In the genomic region with DNA sequence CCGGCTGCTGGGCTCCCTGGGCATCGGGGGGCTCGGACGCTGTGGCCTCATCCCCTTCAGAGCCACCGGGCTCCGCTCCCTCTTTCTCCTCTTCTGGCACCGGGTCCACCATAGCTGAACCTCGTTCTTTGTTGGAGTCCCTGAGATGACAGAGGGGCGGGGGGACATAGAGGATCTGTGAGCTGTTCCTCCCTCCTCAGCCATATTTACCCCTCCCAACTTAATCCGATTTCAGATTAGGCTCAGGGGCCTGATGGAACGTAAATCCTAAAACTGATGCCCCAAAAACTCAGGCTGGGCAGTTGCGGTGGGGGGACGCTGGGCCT, we compare ENCODE assay signal across 10 mouse cellular contexts. TPM values are rescaled to one million over a fixed set of nuclear protein-coding genes. Genes with fewer than 3 reads are reported as not detected.
DNase-seq lines count a peak whose midpoint lies in the region; ATAC-seq lines count a peak whose summit lies in the region.
"Had no signal": no experiment of that assay in that cellular context is flagged by ENCODE, and none has a peak within 500 bp of the region (broad histone marks: within the 10 kb centered on the region; RNA-seq: fewer than 3 reads in every experiment).

No protein-coding gene starts in this region.

- peaks cover 62% of the 10 kb centered on the region for H3K27me3 ChIP-seq in kidney, embryonic 16.5 days (ENCODE audit: insufficient read depth, low read length)
- peaks cover 48% of the 10 kb centered on the region for H3K27me3 ChIP-seq in embryonic facial prominence, embryonic 12.5 days
- H3K27me3 ChIP-seq in hindbrain, embryonic 14.5 days (ENCODE audit: control insufficient read depth, insufficient read depth, low read length): 0 out of 2 replicates have a peak, but pooled peaks cover 4% of the 10 kb centered on the region
- no peaks in the 10 kb centered on the region for H3K27me3 ChIP-seq in midbrain, embryonic 15.5 days (replicated peaks)

- no peak for ATAC-seq in kidney, embryonic 16.5 days (ENCODE audit: low FRiP score, low TSS enrichment)
- no peak for ATAC-seq in embryonic facial prominence, embryonic 12.5 days (ENCODE audit: insufficient number of reproducible peaks, insufficient read depth, low FRiP score, low TSS enrichment)
- no peak; the same call in 1 of the 2 replicates for ATAC-seq in hindbrain, embryonic 14.5 days (ENCODE audit: low FRiP score)
- ATAC-seq in midbrain, embryonic 15.5 days (replicated peaks): peak; percentile 17; the same call in 1 of the 2 replicates
- ATAC-seq in erythroblast, adult 5-6 weeks (replicated peaks; ENCODE audit: low FRiP score, poor library complexity, severe bottlenecking): no peak

- H3K4me1 ChIP-seq in kidney, embryonic 16.5 days (ENCODE audit: insufficient read depth, low read length): peaks cover 30% of the 10 kb centered on the region
- H3K4me1 ChIP-seq in embryonic facial prominence, embryonic 12.5 days: peaks cover 26% of the 10 kb centered on the region
- peaks cover 27% of the 10 kb centered on the region for H3K4me1 ChIP-seq in hindbrain, embryonic 14.5 days (replicated peaks; ENCODE audit: control insufficient read depth, insufficient read depth, low read length)
- H3K4me1 ChIP-seq in midbrain, embryonic 15.5 days: peaks cover 25% of the 10 kb centered on the region

- WGBS in kidney, embryonic 16.5 days: 9% methylated on average over 12 of the region's 13 CpGs
- WGBS in embryonic facial prominence, embryonic 12.5 days: 6% methylated on average over 13 of the region's 13 CpGs
- 1% methylated on average over 13 of the region's 13 CpGs for WGBS in hindbrain, embryonic 14.5 days
- WGBS in midbrain, embryonic 15.5 days: 2% methylated on average over 13 of the region's 13 CpGs

- H3K36me3 ChIP-seq in kidney, embryonic 16.5 days (ENCODE audit: insufficient read depth, low read length): no peaks in the 10 kb centered on the region
- no peaks in the 10 kb centered on the region for H3K36me3 ChIP-seq in embryonic facial prominence, embryonic 12.5 days
- H3K36me3 ChIP-seq in hindbrain, embryonic 14.5 days (replicated peaks; ENCODE audit: control insufficient read depth, insufficient read depth): peaks cover 45% of the 10 kb centered on the region
- H3K36me3 ChIP-seq in midbrain, embryonic 15.5 days (replicated peaks): peaks cover 45% of the 10 kb centered on the region

- no peak overlapping the region for H3K27ac ChIP-seq in kidney, embryonic 16.5 days (ENCODE audit: low read length)
- 0 out of 2 replicates have a peak overlapping the region, but pooled peaks have one; percentile 64 for H3K27ac ChIP-seq in embryonic facial prominence, embryonic 12.5 days
- peak overlapping the region; percentile 96 for H3K27ac ChIP-seq in hindbrain, embryonic 14.5 days
- peak overlapping the region; percentile 98 for H3K27ac ChIP-seq in midbrain, embryonic 15.5 days

- peak overlapping the region; percentile 60 for H3K4me3 ChIP-seq in kidney, embryonic 16.5 days (ENCODE audit: low read length)
- peak overlapping the region; percentile 55 for H3K4me3 ChIP-seq in embryonic facial prominence, embryonic 12.5 days
- peak overlapping the region; percentile 56 for H3K4me3 ChIP-seq in hindbrain, embryonic 14.5 days (replicated peaks; ENCODE audit: low read length)
- peak overlapping the region; percentile 70 for H3K4me3 ChIP-seq in midbrain, embryonic 15.5 days
- H3K4me3 ChIP-seq: myocyte had no signal

- peak overlapping the region; percentile 98 for H3K4me2 ChIP-seq in kidney, embryonic 16.5 days (replicated peaks; ENCODE audit: low read depth, low read length)
- H3K4me2 ChIP-seq in embryonic facial prominence, embryonic 12.5 days (replicated peaks): peak overlapping the region; percentile 90
- peak overlapping the region; percentile 72 for H3K4me2 ChIP-seq in hindbrain, embryonic 14.5 days (replicated peaks)
- H3K4me2 ChIP-seq in midbrain, embryonic 15.5 days: peak overlapping the region; percentile 79

- DNase-seq in kidney, postnatal 4 days: no peak
- DNase-seq in hindbrain, embryonic 14.5 days (ENCODE audit: low spot score): no peak
- DNase-seq in layer of hippocampus, adult 8-10 months (ENCODE audit: low spot score in 2 of 2): no peak
- DNase-seq in frontal cortex, postnatal 14 days (ENCODE audit: low spot score in 2 of 2): no peak
- DNase-seq: kidney, adult 11 months had no signal

- H3K9me3 ChIP-seq in kidney, embryonic 16.5 days (ENCODE audit: low read length): no peaks in the 10 kb centered on the region
- no peaks in the 10 kb centered on the region for H3K9me3 ChIP-seq in embryonic facial prominence, embryonic 12.5 days
- H3K9me3 ChIP-seq in hindbrain, embryonic 14.5 days (ENCODE audit: control insufficient read depth, low read length): peaks cover 26% of the 10 kb centered on the region
- peaks cover 20% of the 10 kb centered on the region for H3K9me3 ChIP-seq in midbrain, embryonic 15.5 days

- peak overlapping the region; percentile 63 for H3K9ac ChIP-seq in kidney, embryonic 16.5 days (replicated peaks; ENCODE audit: low read length)
- peak overlapping the region; percentile 53 for H3K9ac ChIP-seq in embryonic facial prominence, embryonic 12.5 days
- H3K9ac ChIP-seq in hindbrain, embryonic 14.5 days: peak overlapping the region; percentile 92
- H3K9ac ChIP-seq in midbrain, embryonic 15.5 days: peak overlapping the region; percentile 94

RNA-seq across cellular contexts. Expression of gene Ccdc177, which starts 1.1 kb away (rescaled TPM):
- 0.11 and 0.12 TPM in 2 replicates for polyA plus RNA-seq in kidney, embryonic 16.5 days (2015; fragmentation: Nextera tagmentation; extraction: Ambion mirVana)
- polyA plus RNA-seq in embryonic facial prominence, embryonic 12.5 days (2016; fragmentation: Nextera tagmentation; extraction: Ambion mirVana): 1.4 TPM in 2 replicates
- 4.6 and 5.2 TPM in 2 replicates for polyA plus RNA-seq in hindbrain, embryonic 14.5 days (2014; fragmentation: Nextera tagmentation; extraction: Ambion mirVana)
- polyA plus RNA-seq in midbrain, embryonic 15.5 days (2015; fragmentation: Nextera tagmentation; extraction: Ambion mirVana): 5.9 and 6.6 TPM in 2 replicates
- total RNA-seq in erythroblast, adult 5-6 weeks (2015; ENCODE audit: low replicate concordance): not detected in 2 replicates
- not detected in 2 replicates for total RNA-seq in erythroblast, adult 5-6 weeks (2017; ENCODE audit: low replicate concordance)
- total RNA-seq in layer of hippocampus, adult 8-10 months (2022): 10 to 100 TPM; 15.1 to 16.6 (median 15.8) TPM
- polyA plus RNA-seq: myocyte had no signal

RNA-seq across cellular contexts. Expression of gene Susd6, which starts 31.0 kb away (rescaled TPM):
- polyA plus RNA-seq in kidney, embryonic 16.5 days (2015; fragmentation: Nextera tagmentation; extraction: Ambion mirVana): 17.1 and 19.5 TPM in 2 replicates
- 16.0 and 18.0 TPM in 2 replicates for polyA plus RNA-seq in embryonic facial prominence, embryonic 12.5 days (2016; fragmentation: Nextera tagmentation; extraction: Ambion mirVana)
- polyA plus RNA-seq in hindbrain, embryonic 14.5 days (2014; fragmentation: Nextera tagmentation; extraction: Ambion mirVana): 12.5 and 14.8 TPM in 2 replicates
- polyA plus RNA-seq in midbrain, embryonic 15.5 days (2015; fragmentation: Nextera tagmentation; extraction: Ambion mirVana): 13.2 and 13.6 TPM in 2 replicates
- total RNA-seq in erythroblast, adult 5-6 weeks (2015; ENCODE audit: low replicate concordance): 16.3 and 16.7 TPM in 2 replicates
- 32.7 and 36.2 TPM in 2 replicates for total RNA-seq in erythroblast, adult 5-6 weeks (2017; ENCODE audit: low replicate concordance)
- total RNA-seq in layer of hippocampus, adult 8-10 months (2022): 10 to 100 TPM; 62.8 to 67.0 (median 65.0) TPM
